Mouse (Mus musculus) left cerebral cortex, postnatal 25 days (tissue): ENCODE results near the gene Sox14. TPM values are rescaled to one million over a fixed set of nuclear protein-coding genes. Genes with fewer than 3 reads are reported as not detected.

Experiments
- DNase-seq, 2 experiments: peaks; one replicate each; pipeline ENCODE4 v3.0.0; 2022; ENCODE audit warnings: low spot score in 2 of 2, mixed read lengths in 1 of 2
- intact Hi-C: fragments of 180-260 bp; cut with DNase I; formaldehyde crosslinking; loops from one replicate; pipeline ENCODE4 v1.15.1; 2025
- total RNA-seq, 2 experiments: library from RNA; stranded (reverse); gene quantifications; 2 replicates each; pipeline ENCODE4 v1.2.3; 2021

Gene Sox14
- not detected for total RNA-seq

DNA sequence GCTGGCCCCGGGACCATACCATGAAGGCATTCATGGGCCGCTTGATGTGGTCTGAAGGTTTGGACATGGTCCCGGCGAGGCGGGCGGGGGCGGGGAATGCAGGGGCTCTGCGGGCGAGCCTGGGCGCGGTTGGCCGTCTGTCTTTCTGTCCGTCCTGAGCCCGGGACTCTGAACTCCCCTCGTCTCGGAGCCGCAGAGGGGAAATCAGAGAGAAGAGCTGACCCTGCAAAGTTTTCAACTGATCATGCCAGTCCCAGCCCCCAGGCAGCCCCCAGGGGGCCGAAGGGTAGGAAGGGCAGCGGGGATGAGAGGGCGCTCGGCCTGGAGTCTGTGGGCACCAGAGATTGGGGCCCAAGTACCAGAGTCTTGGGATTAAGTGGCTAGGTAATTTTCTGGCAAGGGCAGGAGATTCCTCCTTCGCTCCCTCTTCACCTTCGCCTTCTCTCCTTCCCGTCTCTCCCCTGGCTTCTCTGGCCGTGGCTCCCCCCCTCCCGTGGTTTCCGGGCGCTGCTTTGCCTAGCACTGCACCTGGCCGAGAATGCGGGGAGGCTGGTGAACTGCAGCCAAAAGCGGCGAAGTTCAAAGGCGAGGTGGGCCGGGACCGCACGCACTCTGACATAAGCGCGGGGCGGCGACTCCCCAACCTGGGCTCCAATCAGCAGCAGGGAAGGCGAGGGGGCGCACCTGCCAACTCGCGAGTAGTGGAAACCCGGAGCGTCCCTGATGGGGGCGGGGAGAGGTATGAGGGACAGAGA, at the start of gene Sox14:
Gene Sox14, minus strand, starts transcription at position 553 of the 755 bp plus-strand sequence.
- no peak for DNase-seq
- intact Hi-C loops = no loop called here

DNA sequence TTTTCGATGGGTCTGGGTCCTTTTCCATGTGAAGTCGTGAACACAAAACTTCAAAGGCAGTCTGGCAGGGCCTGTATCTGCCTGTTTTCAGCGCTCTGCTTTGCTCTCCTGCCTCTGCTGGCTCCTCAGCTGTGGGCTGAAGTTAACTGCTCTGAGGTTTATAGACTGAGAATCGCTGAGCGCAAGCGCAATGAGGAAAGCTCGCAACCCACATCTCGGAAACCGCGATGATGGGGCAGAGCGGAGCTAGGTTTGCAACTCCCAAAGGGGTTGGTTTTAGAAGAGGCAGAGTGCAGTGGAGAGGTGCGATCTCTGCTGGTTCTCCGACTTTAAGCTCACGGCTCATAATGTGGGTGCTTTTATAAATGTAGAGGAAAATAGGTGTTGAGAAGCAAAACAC, 3.3 kb upstream of the Sox14 start:
- intact Hi-C loops = no loop called here
- no peak for DNase-seq

DNA sequence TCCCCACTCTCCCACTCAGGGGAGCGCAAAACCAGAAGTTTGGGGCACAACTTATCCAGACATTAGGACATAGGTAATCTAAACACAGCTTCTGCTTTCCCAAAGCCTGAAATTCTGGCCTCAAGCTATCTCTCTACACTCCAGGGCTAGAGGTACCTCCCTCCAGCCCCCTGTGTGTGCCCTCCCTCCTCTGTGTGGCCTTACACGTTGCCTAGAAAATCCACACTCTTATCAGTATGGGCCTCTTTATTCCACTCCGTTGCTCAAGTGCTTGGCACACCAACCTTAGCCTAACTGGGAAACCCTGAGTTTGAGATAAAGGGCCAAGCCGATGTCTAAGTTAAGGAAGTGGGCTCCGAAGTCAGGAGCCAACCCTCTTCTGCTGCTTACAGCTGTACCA, 2.6 kb upstream of the Sox14 start:
- intact Hi-C loops = no loop called here
- no peak for DNase-seq

DNA sequence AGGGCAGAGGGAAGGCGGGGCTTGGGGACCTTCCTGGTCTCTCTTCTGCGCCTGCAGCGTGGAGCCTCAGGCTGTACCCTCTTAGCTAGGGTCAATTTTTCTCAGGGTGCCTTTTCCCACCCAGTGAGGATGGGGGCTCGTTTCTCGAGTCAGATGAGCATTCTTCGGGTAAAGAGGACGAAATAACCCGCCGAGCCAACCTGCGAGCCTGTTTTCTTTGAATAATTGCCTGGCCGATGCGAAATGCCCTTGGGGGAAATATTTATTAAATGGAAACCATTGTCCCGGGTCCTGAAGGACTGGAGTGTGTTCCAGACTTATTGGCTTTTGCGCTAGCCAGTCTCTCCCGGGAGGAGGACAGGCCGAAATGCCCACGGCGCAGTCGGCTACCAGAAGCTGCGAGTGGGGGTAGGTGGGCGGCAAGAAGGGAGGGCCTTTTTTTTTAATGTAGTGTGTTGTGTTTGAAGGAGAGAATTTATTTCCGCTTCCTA, 1.1 kb upstream of the Sox14 start:
- intact Hi-C loops = no loop called here
- no peak for DNase-seq

DNA sequence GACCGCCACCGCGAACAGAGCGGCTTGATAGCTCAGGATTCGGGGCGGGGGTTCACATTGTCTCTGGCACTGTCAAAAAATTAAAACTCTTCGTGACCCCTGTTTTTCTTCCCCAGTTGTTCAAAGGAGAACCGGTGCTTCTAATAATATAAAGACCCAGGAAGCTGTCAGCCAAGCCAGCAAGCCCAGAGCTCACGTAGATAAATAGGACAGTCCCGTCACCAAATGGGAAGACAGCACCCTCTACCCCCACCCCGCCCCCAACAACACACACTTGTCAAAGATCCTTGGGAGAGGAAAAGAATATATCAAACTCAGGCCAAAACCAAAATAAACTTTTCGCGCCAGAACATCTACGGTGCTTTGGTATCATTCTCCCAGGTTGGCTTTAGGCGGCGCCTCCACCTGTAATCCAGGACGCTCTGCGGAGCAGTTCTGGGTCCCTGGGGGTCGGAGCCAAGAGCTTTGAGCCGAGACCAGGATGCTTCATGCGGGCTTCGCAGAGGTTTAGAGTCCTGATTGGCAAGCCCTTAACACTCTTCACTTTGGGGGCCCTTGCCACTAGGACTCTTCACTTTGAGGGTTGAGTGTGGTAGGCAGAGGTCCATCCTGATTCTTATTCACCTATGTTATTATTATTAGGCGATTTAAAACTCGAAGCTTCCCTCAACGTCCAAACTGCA, 544 bp upstream of the Sox14 start:
- intact Hi-C loops = no loop called here
- DNase-seq = no peak

DNA sequence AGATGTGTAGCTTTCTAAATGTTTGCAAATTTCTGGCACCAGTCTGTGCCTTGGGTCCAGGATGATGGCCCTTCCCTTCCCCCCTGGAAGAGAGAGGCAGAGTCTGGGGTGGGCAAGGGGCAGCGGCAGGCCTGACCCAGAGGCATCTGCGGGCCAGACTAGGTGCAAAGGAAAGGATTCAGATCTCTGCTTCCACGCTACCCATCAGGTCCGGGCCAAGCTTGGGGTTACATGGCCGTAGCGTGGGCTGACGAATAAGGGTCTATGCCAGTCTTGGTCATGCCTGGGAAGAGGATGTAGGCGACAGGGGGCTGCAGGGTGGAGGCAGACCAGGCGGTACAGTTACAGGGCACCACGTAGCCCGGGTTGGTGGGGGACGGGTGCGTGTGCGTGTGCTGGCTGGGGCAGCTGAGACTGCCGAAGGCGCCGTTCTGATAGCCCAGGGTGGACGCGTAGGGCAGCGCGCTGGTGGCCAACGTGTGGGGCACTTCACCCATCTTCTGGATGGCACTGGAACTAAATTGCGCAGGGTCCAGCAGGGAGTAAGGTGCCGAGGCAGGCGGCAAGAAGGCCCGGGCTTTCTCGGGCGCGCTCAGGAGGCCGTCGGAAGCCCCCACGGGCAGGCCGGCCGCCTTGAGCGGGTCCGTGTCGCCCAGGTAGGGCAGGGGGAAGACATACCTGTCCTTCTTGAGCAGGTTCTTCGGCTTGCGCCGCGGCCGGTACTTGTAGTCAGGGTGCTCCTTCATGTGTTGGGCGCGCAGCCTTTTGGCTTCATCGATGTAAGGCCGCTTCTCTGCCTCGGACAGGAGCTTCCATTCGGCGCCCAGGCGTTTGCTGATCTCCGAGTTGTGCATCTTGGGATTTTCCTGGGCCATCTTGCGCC, 994 bp downstream of the Sox14 start:
- intact Hi-C loops = no loop called here
- no peak for DNase-seq

DNA sequence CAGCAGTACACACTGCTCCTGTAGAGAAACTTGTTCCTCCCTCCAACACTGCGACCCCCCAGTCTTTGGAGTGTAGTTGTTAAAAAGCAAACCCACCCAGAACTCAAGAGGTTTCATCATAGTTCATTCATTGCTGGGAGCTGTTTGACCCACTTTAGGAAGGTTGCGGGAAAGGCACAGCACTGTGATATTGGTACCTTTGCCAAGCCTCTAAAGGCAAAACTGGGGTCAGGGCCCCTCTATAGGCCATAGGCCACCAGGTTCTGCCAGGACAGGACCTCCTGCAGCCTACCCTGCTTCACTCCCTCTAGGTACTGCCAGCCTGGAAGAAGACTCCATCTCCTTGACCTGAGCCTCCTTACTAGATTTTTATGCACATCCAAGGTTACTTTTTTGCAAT, 2.2 kb downstream of the Sox14 start:
- no peak for DNase-seq
- intact Hi-C loops = no loop called here

DNA sequence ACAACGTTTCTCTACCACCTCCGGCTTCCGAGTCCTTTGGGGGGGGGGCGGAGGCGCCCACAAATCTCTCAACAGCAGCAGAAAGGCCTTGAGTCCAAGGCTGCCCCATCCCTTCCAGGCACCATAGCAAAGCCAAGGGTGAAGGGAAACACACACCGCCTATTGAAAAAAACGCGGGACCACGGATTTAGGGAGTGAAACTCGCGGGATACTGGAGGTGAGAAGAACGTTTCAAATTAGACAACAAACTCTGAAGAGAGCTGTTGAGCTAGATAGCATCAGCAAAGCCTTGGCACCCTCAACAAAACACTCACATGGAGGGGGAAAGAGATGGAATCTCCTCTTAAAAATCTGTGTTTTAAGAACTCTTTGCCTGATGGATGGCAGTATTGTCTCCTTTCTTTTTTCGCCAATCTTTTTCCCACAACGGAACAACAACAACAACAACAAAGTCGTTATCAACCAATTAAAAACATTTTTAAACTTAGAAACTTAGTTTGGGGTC, 2.8 kb downstream of the Sox14 start:
- intact Hi-C loops = no loop called here
- no peak for DNase-seq

DNA sequence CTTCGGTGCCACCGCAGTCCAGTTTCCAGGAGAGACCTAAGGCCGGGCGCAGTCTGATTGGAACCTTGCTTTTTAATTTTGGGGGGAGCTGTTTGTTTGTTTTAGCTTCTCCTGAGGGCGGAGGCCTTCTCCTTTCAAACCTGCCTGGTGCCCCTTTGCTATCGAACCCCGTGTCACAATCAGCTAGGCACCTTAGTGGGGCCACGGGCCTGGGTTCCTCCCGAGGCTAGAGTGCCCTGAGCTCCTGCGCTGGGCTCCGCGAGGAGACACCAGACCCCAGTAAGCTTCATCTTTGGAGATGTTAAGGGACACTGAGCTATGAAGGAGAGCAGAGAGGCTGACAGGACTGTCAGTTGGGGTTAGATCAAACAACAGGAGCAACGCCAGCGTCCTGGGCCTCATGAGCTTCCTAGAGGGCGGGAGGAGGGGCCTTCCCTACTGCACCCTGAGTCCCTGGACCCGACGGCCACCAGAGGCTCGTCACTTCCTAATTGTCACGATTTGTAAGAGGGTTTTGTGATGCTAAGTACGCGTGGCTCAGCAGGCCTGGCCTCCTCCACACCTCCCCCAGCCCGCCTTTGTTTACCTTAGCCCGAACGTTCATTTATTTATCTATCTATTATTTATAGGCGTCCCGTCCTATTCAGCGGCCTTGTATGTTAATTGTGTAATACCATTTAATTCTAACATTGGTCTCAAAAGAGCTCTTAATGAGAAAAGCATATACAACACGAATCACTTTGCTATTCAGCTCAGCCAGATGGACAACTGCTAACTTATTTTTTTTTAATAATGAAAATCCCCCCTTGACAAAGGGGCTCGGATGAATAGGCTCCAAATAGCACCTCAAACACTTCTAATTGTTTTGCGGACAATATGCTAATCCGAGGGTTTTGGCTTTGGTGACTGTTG, 3.5 kb downstream of the Sox14 start:
- no peak for DNase-seq
- intact Hi-C loops = no loop called here

DNA sequence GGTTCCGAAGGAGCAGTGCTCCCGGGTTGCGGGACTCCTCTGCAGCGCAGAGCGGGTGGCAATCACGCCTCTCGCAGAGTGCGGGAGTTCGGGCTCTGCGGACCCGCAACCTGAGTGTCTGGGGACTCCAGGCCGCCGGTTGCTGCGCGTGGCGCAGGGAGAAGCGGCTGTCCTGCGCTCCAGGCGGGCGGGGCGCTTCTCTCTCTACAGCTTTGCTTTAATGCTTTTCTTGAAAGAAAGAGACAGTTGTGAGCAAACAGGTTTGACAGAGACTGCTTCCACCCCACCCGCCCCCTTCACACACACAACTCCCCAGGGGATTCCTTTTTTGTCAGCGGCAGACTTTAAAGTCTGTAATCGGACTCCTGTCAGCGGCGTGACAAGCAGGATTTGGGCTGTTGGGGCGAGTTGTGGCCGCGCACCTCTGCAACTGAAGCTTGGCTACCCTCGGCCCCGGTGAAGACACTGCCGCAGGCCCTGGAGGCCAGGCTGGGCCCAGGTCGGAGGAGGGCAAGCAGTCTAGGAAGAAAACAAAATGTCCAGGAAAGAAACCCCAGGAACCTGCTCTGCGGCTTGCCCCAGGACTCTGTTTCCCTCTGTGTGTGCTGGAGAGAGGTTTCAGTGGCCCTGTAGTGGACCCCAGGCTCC, 4.3 kb downstream of the Sox14 start:
- intact Hi-C loops = loop anchor here (2.0 kb wide), 1 partner anchor 913 kb away; no protein-coding TSS in a partner anchor
- DNase-seq = no peak

DNA sequence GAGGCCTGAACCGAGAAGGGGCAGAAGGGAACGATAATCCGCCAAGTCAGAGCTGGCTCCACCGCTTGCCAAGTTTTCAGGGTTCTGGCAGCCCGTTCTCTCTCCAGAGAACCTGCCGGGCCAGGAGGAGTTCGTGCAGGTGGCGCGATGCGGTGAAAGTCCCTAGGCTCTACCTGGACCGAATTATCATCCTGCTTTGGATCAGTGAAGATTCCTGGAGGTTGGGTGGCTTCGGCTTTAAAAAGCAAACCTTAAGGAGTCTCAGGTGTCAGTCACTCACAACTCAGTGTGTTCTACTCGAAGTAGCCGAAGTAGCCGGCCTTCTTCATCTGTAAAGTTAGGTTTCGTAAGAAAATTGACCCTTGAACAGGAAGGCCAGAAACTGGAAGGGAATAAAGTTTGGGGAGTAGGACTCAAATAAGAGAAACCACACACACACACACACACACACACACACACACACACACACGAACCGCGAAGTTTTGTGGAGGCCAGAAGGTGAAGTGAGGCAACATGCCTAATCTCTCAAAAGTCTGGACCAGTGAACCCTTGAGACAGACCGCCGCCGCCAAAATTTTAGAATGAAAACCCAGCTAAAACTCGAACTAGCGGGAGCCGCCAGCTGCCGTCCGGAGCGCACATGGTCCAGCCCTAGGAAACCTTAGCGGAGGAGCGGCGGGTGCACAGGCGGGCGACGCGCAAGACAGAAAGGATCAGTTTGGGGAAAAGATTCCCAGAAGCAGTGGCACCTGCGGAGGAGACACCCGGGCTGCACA, 5.0 kb downstream of the Sox14 start:
- DNase-seq = no peak
- intact Hi-C loops = loop anchor here (2.0 kb wide), 1 partner anchor 912 kb away; no protein-coding TSS in a partner anchor

DNA sequence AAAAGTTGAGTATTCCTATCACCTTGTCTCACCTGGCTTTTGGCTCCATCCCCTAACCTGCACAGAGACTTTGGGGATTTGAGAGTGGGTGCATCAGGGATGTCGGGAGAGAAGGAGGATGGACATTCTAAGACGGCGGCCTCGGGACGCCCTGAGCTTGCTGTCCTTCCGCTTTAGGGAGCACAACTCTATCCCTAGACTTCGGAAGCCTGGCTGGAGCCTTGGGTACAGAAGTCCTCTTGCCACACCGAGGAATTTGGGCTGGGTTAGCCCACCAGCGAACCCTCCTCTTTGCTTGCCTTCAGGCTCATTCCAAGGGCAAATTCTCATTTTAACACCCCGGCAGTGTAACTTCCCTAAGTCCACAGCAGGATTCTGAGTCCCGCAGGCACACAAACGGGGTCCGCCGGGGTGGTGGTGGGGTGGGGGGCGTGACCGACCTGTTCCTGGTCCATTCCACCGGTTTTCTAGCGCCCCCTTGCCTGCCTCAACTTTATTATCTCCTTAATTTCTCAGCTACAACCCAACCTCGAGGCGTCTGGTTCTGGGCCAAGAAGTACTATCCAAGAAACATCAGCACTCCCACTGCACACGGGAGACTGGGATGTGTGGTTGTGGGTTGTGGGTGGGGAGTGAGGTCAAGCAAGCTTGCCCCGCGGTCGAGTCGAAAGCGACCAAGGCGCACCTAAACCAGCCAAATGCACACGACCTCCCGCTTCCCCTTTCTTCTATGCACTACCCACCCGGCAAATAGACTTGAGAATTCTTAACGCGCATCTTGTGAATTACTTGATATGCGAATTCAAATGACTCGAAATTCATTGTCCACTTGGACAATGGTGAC, 5.8 kb downstream of the Sox14 start:
- intact Hi-C loops = loop anchor here (2.0 kb wide), 2 partner anchors 69 to 911 kb away; no protein-coding TSS in a partner anchor
- DNase-seq = no peak

DNA sequence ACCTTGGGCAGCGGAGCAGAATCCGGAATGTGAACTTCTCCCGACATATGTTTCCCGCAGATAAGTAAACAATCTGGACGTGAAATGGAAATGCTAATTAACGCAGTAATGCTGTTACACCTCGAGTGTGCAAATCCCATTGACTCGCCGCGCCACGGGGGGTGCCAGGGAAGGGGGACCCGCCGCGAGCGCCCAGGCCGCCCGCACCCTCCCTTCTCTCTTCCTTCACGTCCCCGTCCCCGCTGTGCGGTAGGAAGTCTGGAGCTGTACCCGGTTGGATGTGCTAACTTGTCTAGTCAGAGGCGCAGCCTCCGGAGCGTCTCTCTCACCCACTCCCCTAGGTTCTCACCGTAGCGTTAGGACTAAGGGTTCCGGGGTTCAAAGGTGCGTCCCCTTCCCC, 6.7 kb downstream of the Sox14 start:
- intact Hi-C loops = loop anchor here (2.0 kb wide), 1 partner anchor 68 kb away; no protein-coding TSS in a partner anchor

DNA sequence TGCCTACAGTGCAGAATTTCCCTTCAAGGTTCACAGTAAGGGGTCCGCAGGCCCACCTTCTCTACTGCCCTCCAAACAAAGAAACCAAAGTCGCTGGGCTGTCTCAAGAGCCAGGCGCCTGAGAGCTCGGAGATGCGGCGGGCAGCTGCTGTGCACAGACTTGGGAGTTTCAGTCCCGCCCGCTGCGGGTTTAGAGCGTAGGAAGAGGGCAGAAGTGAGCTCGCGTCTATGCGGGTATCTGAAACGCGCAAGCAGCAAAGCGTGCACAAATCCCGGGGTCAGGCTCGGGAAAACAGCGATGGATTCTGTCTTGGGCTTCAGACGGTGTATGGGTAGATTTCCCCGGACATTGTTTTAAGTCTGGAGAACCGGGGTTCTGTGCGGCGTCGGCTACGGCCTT, 7.4 kb downstream of the Sox14 start:
- intact Hi-C loops = loop anchor here (2.0 kb wide), 1 partner anchor 68 kb away; no protein-coding TSS in a partner anchor
- peak in 1 of 2 experiments; percentile 10 for DNase-seq

More for the DNA sequence above, 6.7 kb downstream of the Sox14 start:
- DNase-seq = no peak

DNA sequence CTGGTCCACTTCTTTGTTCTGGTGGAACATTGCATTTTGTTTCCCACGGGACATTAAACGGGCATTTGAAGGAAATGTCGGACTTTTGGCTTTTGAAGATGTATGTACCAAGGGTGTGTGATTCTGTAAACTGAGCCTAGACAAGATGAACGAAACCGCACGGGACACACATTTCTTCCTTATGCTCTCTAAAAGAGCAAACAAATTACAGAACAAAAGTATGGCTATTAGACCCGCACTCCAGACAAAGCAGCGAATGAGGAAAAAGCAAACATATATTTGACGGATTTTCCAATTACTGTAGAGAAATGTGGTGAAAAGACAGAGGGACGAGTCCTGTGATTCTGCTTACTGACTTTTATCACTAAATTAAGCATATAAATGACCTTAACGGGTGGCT, 7.9 kb downstream of the Sox14 start:
- DNase-seq = peak in 1 of 2 experiments; percentile 8
- intact Hi-C loops = loop anchor here (2.0 kb wide), 1 partner anchor 67 kb away; no protein-coding TSS in a partner anchor

DNA sequence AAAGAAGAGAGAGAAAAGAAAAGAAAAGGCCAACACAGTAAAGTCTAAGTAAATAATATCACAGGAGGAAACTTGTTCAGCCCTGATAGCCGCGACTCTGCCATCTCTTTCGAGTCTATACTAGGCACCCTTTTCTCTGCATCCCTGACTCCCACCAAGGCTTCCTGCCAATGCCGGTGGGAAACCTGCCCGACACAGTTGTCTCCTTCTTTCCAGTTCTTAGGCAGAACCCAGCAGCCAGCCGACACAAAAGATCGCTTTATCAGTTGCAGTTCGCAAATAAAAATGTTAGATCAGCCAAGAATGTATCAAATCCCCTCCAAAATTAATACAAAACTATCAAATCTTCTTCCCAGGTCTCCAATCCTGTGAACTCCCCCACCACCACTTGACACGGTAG, 13.0 kb downstream of the Sox14 start:
- intact Hi-C loops = no loop called here
- DNase-seq = no peak

DNA sequence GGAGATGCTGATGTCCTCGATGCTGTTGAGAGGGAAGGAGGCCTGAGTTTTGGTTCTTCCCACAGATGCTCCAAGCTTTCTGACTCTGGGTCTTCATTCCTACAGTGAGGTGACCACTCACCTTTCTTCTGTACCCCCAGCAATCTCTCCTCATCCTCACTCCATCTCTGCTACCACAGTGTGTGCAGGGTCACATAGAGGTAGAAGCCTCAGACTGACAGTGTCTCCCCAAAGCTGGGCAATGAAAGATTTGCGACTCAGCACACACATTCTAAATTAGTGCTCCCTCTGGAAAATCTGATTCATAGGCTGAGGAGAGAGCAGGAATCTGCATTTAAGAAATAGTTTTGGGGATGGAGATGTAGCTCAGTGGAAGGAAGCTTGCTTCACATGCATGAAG, 21.5 kb downstream of the Sox14 start:
- intact Hi-C loops = no loop called here
- DNase-seq = no peak
